Comparison of ENCODE assay signal across 9 mouse cellular contexts in genomic region chr9:40858461-40859160, GRCm38 (mm10). TPM values are rescaled to one million over a fixed set of nuclear protein-coding genes. Genes with fewer than 3 reads are reported as not detected.
DNase-seq lines count a peak whose midpoint lies in the region; ATAC-seq lines count a peak whose summit lies in the region.
"Had no signal": no experiment of that assay in that cellular context is flagged by ENCODE, and none has a peak within 500 bp of the region (broad histone marks: within the 10 kb centered on the region; RNA-seq: fewer than 3 reads in every experiment).

No protein-coding gene starts in this region.

- 12% methylated on average over 21 of the region's 21 CpGs for whole genome bisulfite sequencing in heart, embryonic 14.5 days
- WGBS in forebrain, embryonic 16.5 days = 2% methylated on average over 21 of the region's 21 CpGs
- WGBS in midbrain, embryonic 10.5 days = 7% methylated on average over 21 of the region's 21 CpGs

- H3K4me3 ChIP-seq in heart, embryonic 14.5 days (ENCODE audit: control insufficient read depth in 1 of 2, insufficient read depth in 1 of 2, low read depth in 1 of 2, low read length in 2 of 2) = peak overlapping the region; percentile 37 to 39
- H3K4me3 ChIP-seq in forebrain, embryonic 16.5 days (replicated peaks; ENCODE audit: low read length) = peak overlapping the region; percentile 42
- H3K4me3 ChIP-seq in midbrain, embryonic 10.5 days = peak overlapping the region; percentile 52

- no peak for DNase-seq in heart, postnatal 10 days
- peak; percentile 36 for DNase-seq in Muller cell, postnatal 12 days (ENCODE audit: inconsistent ontology term)
- peak; percentile 43 for DNase-seq in midbrain, embryonic 10.5 days (ENCODE audit: low spot score)
- DNase-seq in thymus, postnatal 14 days = no peak
- DNase-seq in thymus, postnatal 0 days (ENCODE audit: low spot score) = no peak
- no peak for DNase-seq in spleen, adult 12 weeks (ENCODE audit: low spot score)

- peaks cover 0 to 4% of the 10 kb centered on the region in 2 experiments; a peak in 1 of 4 replicates for H3K4me1 ChIP-seq in heart, embryonic 14.5 days (ENCODE audit: control insufficient read depth in 2 of 2, insufficient read depth in 2 of 2, low read length in 2 of 2)
- H3K4me1 ChIP-seq in forebrain, embryonic 16.5 days (replicated peaks; ENCODE audit: control insufficient read depth, insufficient read depth, low read length) = peaks cover 8% of the 10 kb centered on the region; the same call in 1 of the 2 replicates
- peaks cover 15% of the 10 kb centered on the region for H3K4me1 ChIP-seq in midbrain, embryonic 10.5 days

- H3K4me2 ChIP-seq in heart, embryonic 14.5 days (ENCODE audit: low read length) = peak overlapping the region; percentile 71
- peak overlapping the region; percentile 66 for H3K4me2 ChIP-seq in forebrain, embryonic 16.5 days (ENCODE audit: low read length)

- ATAC-seq in heart, embryonic 14.5 days (ENCODE audit: insufficient number of reproducible peaks, insufficient read depth, low FRiP score, low read depth) = no peak
- peak; percentile 45 for ATAC-seq in forebrain, embryonic 16.5 days

- no peaks in the 10 kb centered on the region for H3K36me3 ChIP-seq in heart, embryonic 14.5 days (ENCODE audit: control insufficient read depth, insufficient read depth, low read length)
- no peaks in the 10 kb centered on the region for H3K36me3 ChIP-seq in forebrain, embryonic 16.5 days (ENCODE audit: control insufficient read depth, insufficient read depth)
- no peaks in the 10 kb centered on the region for H3K36me3 ChIP-seq in midbrain, embryonic 10.5 days

- peaks cover 7% of the 10 kb centered on the region; the same call in 1 of the 2 replicates for H3K27me3 ChIP-seq in heart, embryonic 14.5 days (ENCODE audit: control insufficient read depth, insufficient read depth, low read length)
- H3K27me3 ChIP-seq in forebrain, embryonic 16.5 days (replicated peaks; ENCODE audit: control insufficient read depth, insufficient read depth, low read length) = peaks cover 52% of the 10 kb centered on the region
- H3K27me3 ChIP-seq in midbrain, embryonic 10.5 days (ENCODE audit: low read depth, poor library complexity, severe bottlenecking) = peaks cover 83% of the 10 kb centered on the region

- intact Hi-C loops in heart, postnatal 10 days (cut with DNase I) = no loop called here

- no peaks in the 10 kb centered on the region for H3K9me3 ChIP-seq in heart, embryonic 14.5 days (ENCODE audit: control insufficient read depth, low read length)
- no peaks in the 10 kb centered on the region for H3K9me3 ChIP-seq in forebrain, embryonic 16.5 days (ENCODE audit: control insufficient read depth, low read length)
- no peaks in the 10 kb centered on the region for H3K9me3 ChIP-seq in midbrain, embryonic 10.5 days (replicated peaks)

- no peak overlapping the region for H3K27ac ChIP-seq in heart, embryonic 14.5 days (replicated peaks in 1 of 2; ENCODE audit: control insufficient read depth in 1 of 2, insufficient read depth in 1 of 2, low read depth in 2 of 2, low read length in 2 of 2)
- H3K27ac ChIP-seq in forebrain, embryonic 16.5 days (ENCODE audit: low read length) = no peak overlapping the region
- H3K27ac ChIP-seq in midbrain, embryonic 10.5 days (replicated peaks) = peak overlapping the region; percentile 49

- peak overlapping the region; percentile 16; the same call in 1 of the 2 replicates for H3K9ac ChIP-seq in heart, embryonic 14.5 days (ENCODE audit: low read length)
- H3K9ac ChIP-seq in forebrain, embryonic 16.5 days (replicated peaks; ENCODE audit: low read depth, low read length) = 0 out of 2 replicates have a peak overlapping the region, but pooled peaks have one; percentile 22

RNA-seq across cellular contexts. Expression of gene Bsx, which starts 15.3 kb away (rescaled TPM):
- not detected in 2 replicates for polyA plus RNA-seq in heart, embryonic 14.5 days (2014; fragmentation: Nextera tagmentation; extraction: Ambion mirVana)
- total RNA-seq in heart, postnatal 10 days (2021) = not detected
- 0.29 and 0.61 TPM in 2 replicates for polyA plus RNA-seq in forebrain, embryonic 16.5 days (2015; fragmentation: Nextera tagmentation; extraction: Ambion mirVana)
- polyA plus RNA-seq in midbrain, embryonic 10.5 days (2016; fragmentation: Nextera tagmentation; extraction: Ambion mirVana) = 0.15 and 0.83 TPM in 2 replicates
- not detected in 2 replicates for polyA plus RNA-seq in thymus, postnatal 0 days (2015; fragmentation: Nextera tagmentation; extraction: Ambion mirVana)
- polyA plus RNA-seq: gonadal fat pad, adult 2 months had no signal

RNA-seq across cellular contexts. Expression of gene Hspa8, which starts 57.8 kb away (rescaled TPM):
- 1,682 and 1,761 TPM in 2 replicates for polyA plus RNA-seq in heart, embryonic 14.5 days (2014; fragmentation: Nextera tagmentation; extraction: Ambion mirVana)
- total RNA-seq in heart, postnatal 10 days (2021) = 1,000 to 10,000 TPM; 1,111 to 1,159 TPM
- polyA plus RNA-seq in forebrain, embryonic 16.5 days (2015; fragmentation: Nextera tagmentation; extraction: Ambion mirVana) = 3,453 and 3,528 TPM in 2 replicates
- polyA plus RNA-seq in midbrain, embryonic 10.5 days (2016; fragmentation: Nextera tagmentation; extraction: Ambion mirVana) = 3,165 and 3,904 TPM in 2 replicates
- polyA plus RNA-seq in thymus, postnatal 0 days (2015; fragmentation: Nextera tagmentation; extraction: Ambion mirVana) = 1,839 and 2,551 TPM in 2 replicates

Comparison
In these comparisons a context has a peak if more than half of its experiments do, and no peak if none do; other contexts are left out.
1. DNase-seq: peak in Muller cell, postnatal 12 days (single experiment) and midbrain, embryonic 10.5 days (single experiment); none in heart, postnatal 10 days (0 of 2), thymus, postnatal 14 days (single experiment), thymus, postnatal 0 days (single experiment) and spleen, adult 12 weeks (single experiment).
2. Peak in every context shown above with its lines, with median percentiles within 50 percentile points of each other: H3K4me3 ChIP-seq.